In the genomic region with DNA sequence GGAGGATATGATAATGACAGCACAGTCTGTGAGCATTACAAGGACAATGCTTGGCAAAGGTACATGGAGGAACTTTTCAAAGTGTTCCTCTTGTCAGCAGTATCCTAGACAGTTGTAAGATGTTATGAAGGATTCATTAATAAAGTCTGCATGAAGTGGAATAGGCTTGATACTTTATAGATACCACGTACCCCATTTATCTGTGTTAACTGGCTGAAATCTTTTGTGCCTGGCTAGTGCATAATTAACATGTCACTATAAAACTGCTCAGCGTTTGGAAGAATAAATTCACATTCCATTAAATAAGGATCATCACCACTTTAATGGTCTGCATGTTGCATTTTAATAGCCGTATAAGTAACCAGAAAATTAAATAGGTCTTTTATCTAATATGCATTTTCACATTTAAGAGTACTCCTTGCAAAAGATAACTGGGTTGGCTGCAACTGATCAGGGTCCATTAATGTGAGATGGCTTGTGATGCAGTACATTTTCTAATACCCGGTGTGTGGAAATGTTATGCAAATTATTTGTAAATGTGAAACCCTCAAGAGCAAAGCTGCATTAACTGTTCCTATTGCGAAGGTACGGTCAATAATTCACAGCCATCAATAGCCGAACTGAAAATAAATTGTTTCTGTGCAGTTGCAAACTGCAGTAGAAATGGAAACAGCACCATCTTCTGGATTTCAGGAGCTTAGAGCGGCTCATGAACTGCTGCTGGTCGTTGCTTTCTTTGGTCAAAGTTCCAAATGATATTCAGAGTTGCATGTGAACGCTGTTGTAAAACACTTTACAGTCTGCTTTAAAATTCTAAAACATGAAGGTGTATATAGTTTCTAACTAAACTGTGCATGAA, we compare ENCODE assay signal across 8 mouse cellular contexts.
A peak's percentile ranks its signal among the peaks of the same experiment; 100 is the strongest.
DNase-seq lines count a peak whose midpoint lies in the region; ATAC-seq and TF ChIP-seq lines count a peak whose summit lies in the region.

No protein-coding gene starts in this region.

- no peaks in the 10 kb centered on the region for H3K9me3 ChIP-seq in kidney, postnatal 0 days (replicated peaks; ENCODE audit: low read length)
- no peaks in the 10 kb centered on the region for H3K9me3 ChIP-seq in neural tube, embryonic 15.5 days (replicated peaks)

- DNase-seq in kidney, postnatal 0 days (ENCODE audit: low spot score) = peak; percentile 45
- no peak for DNase-seq in kidney, adult 8-10 months
- DNase-seq in embryo, embryonic 11.5 days (ENCODE audit: low read depth, low spot score) = peak; percentile 8
- DNase-seq in layer of hippocampus, adult 18-20 months (ENCODE audit: low spot score in 2 of 2) = peak; percentile 22 to 64
- no peak for DNase-seq in yolk sac, embryonic 10.5 days (ENCODE audit: low spot score)
- no peak for DNase-seq in thymus, adult 2 months
- DNase-seq in kidney, adult 2 months = no peak

- no peak overlapping the region for H3K27ac ChIP-seq in kidney, postnatal 0 days
- H3K27ac ChIP-seq in neural tube, embryonic 15.5 days (replicated peaks) = no peak overlapping the region
- H3K27ac ChIP-seq in thymus, adult 2 months (ENCODE audit: control insufficient read depth, insufficient read depth, low read length) = no peak overlapping the region
- H3K27ac ChIP-seq in kidney, adult 2 months (ENCODE audit: insufficient read depth, low read depth, low read length) = no peak overlapping the region

- no peak overlapping the region for H3K4me3 ChIP-seq in kidney, postnatal 0 days (replicated peaks; ENCODE audit: low read depth, low read length)
- H3K4me3 ChIP-seq in neural tube, embryonic 15.5 days (replicated peaks) = peak overlapping the region; percentile 32
- H3K4me3 ChIP-seq in thymus, adult 2 months (ENCODE audit: control insufficient read depth, insufficient read depth, low read length) = no peak overlapping the region
- no peak overlapping the region for H3K4me3 ChIP-seq in kidney, adult 2 months (ENCODE audit: insufficient read depth, low read depth, low read length)

- H3K9ac ChIP-seq in kidney, postnatal 0 days (ENCODE audit: low read depth, low read length) = no peak overlapping the region
- H3K9ac ChIP-seq in neural tube, embryonic 15.5 days (replicated peaks) = no peak overlapping the region

- 48% methylated on average over 10 of the region's 10 CpGs for WGBS in kidney, postnatal 0 days
- 24% methylated on average over 10 of the region's 10 CpGs for WGBS in neural tube, embryonic 15.5 days
- 55% methylated on average over 10 of the region's 10 CpGs for WGBS in thymus, adult 2 months
- 47% methylated on average over 10 of the region's 10 CpGs for WGBS in kidney, adult 2 months

- no peaks in the 10 kb centered on the region for H3K4me1 ChIP-seq in kidney, postnatal 0 days (replicated peaks; ENCODE audit: insufficient read depth, low read length)
- no peaks in the 10 kb centered on the region for H3K4me1 ChIP-seq in neural tube, embryonic 15.5 days
- H3K4me1 ChIP-seq in thymus, adult 2 months (replicated peaks; ENCODE audit: control insufficient read depth, insufficient read depth, low read length) = no peaks in the 10 kb centered on the region
- no peaks in the 10 kb centered on the region for H3K4me1 ChIP-seq in kidney, adult 2 months (ENCODE audit: control insufficient read depth, insufficient read depth, low read length)

- no peak for TF ChIP-seq POLR2A in thymus, adult 2 months (IDR thresholded peaks at IDR 0.05; ENCODE audit: control insufficient read depth, extremely low read depth, insufficient read depth, low read length, poor library complexity)
- no peak for TF ChIP-seq POLR2A in kidney, adult 2 months (IDR thresholded peaks at IDR 0.05; ENCODE audit: low read depth, low read length)

- ATAC-seq in kidney, postnatal 0 days (replicated peaks; ENCODE audit: low FRiP score, low read depth) = no peak
- peak; percentile 74 for ATAC-seq in neural tube, embryonic 15.5 days (ENCODE audit: low FRiP score)

- TF ChIP-seq CTCF in kidney, postnatal 0 days (IDR thresholded peaks at IDR 0.05; ENCODE audit: low read depth) = peak; percentile 55; the same call in 1 of the 2 replicates
- TF ChIP-seq CTCF in thymus, adult 2 months (IDR thresholded peaks at IDR 0.05; ENCODE audit: borderline replicate concordance, control insufficient read depth, extremely low read depth, insufficient read depth, low read length, poor library complexity) = no peak
- TF ChIP-seq CTCF in kidney, adult 2 months (conservative IDR thresholded peaks at IDR 0.05; ENCODE audit: insufficient read depth, insufficient read length, low read depth, low read length) = no peak

- H3K27me3 ChIP-seq in kidney, postnatal 0 days (ENCODE audit: insufficient read depth, low read length) = no peaks in the 10 kb centered on the region
- no peaks in the 10 kb centered on the region for H3K27me3 ChIP-seq in neural tube, embryonic 15.5 days (replicated peaks)
- H3K27me3 ChIP-seq in thymus, adult 2 months (ENCODE audit: control insufficient read depth, insufficient read depth, low read length) = no peaks in the 10 kb centered on the region
- H3K27me3 ChIP-seq in kidney, adult 2 months (replicated peaks; ENCODE audit: control insufficient read depth, insufficient read depth, low read length) = no peaks in the 10 kb centered on the region

- H3K4me2 ChIP-seq in kidney, postnatal 0 days (ENCODE audit: low read length) = no peak overlapping the region
- peak overlapping the region; percentile 50 for H3K4me2 ChIP-seq in neural tube, embryonic 15.5 days

- no peaks in the 10 kb centered on the region for H3K36me3 ChIP-seq in kidney, postnatal 0 days (ENCODE audit: insufficient read depth, low read length)
- no peaks in the 10 kb centered on the region for H3K36me3 ChIP-seq in neural tube, embryonic 15.5 days
- no peaks in the 10 kb centered on the region for H3K36me3 ChIP-seq in thymus, adult 2 months (ENCODE audit: control insufficient read depth, insufficient read depth, low read length)
- no peaks in the 10 kb centered on the region for H3K36me3 ChIP-seq in kidney, adult 2 months (ENCODE audit: control insufficient read depth, insufficient read depth, low read length)

Comparison
In these comparisons a context has a peak if more than half of its experiments do, and no peak if none do; other contexts are left out.
1. DNase-seq: peak in kidney, postnatal 0 days (single experiment), embryo, embryonic 11.5 days (single experiment) and layer of hippocampus, adult 18-20 months (2 of 2); none in kidney, adult 8-10 months (0 of 2), yolk sac, embryonic 10.5 days (single experiment), thymus, adult 2 months (single experiment) and kidney, adult 2 months (single experiment).